Mouse (Mus musculus): ENCODE results near the gene Syvn1.

DNA sequence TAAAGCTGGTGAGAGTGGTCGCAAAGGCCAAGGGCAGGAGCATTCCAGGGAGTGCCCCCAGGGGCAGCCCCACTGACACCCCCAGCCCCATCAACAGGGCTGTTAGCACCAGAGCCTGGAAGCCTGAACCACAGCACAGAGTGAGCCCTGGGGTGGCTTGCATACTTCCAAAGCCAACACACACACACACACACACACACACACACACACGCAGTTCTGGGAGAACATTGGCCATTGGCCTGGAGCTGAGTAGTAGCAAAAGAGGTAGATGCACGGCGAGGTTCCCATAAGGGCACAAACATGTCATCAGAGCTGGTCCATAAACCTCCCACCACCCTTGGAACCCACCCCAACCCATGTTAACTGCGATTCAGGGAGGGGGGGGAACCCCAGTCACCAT lies 20.2 kb downstream of the Syvn1 start:
- TF ChIP-seq POLR2A (IDR thresholded peaks at IDR 0.05; ENCODE audit: insufficient read length, low read depth) (no peak), CEBPB (IDR thresholded peaks at IDR 0.05; ENCODE audit: insufficient read depth, poor library complexity, severe bottlenecking) (no peak), POLR2AphosphoS2 (IDR thresholded peaks at IDR 0.05; ENCODE audit: insufficient read length, low read depth) (no peak), E2F4 (IDR thresholded peaks at IDR 0.05; ENCODE audit: insufficient read depth) (no peak), TCF3 (IDR thresholded peaks at IDR 0.05; ENCODE audit: insufficient read length, low read depth) (no peak), USF1 (IDR thresholded peaks at IDR 0.05; ENCODE audit: low read depth) (no peak), REST (IDR thresholded peaks at IDR 0.05; ENCODE audit: insufficient read depth, insufficient read length) (no peak)
